Mouse (Mus musculus): ENCODE data around the gene Ccdc13. TPM values are rescaled to one million over a fixed set of nuclear protein-coding genes. Genes with fewer than 3 reads are reported as not detected.
A peak's percentile ranks its signal among the peaks of the same experiment; 100 is the strongest.

Ccdc13 gene
- total RNA-seq, 1 experiment from 2014 or later = 1.3 TPM

- no peak for DNase-seq
Observed at GRCm38 (mm10) chr9:121798887-121799520, 40.3 kb downstream of the Ccdc13 start.

- DNase-seq = no peak
Observed at GRCm38 (mm10) chr9:121797722-121798121, 41.5 kb downstream of the Ccdc13 start.

DNA sequence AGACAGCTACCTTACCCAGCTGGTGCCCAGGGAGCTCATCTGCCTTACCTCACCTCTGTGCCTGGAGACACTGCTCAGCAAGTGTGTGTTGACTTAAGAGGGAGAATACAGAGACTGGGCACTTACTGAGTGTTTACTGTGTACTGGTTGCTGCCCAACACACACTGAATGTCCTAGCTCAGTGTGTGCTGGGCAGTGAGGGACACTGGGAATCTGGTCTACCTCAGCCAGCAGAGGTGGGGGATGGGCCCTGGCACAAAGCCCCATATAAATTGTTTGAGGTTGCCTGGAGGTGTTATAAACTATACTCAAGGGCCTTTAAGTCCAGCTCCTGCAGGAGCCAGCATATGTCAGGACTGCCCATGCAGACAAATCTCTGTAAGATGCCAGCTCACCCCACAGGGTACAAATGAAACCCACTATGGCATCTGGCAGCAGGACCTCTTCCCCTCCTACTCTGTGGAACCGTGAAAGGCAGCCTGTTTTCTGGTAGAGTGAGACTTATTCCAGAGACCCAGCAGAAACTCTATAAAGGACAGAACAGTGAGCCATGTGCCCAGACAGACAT lies 44.2 kb downstream of the Ccdc13 start:
- DNase-seq = no peak

- no peak for DNase-seq
Observed at GRCm38 (mm10) chr9:121791757-121792521, 47.3 kb downstream of the Ccdc13 start, which contains the start of gene Hhatl. Gene Hhatl, minus strand, starts transcription at chr9:121792507.

DNA sequence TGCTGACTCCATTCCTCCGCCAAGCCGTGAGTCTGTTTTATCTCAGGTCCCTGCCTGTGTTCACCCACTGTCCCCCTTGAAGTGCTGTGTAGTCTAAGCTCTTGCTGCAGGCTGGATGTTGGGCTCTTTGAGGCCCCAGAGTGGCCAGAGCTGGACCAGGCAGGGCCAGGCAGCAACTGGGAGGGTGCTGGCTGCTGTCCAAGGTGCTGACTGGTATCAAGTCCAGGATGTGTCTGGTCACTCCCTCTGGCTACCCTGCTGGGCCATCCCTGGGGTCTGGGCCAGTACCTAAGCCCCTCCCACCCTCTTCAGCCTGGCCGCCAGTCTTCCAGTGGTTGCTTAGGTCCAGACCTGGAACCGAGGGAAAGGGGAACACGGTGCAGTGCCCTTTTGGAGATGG lies 48.1 kb downstream of the Ccdc13 start:
- peak; percentile 76 for DNase-seq

DNA sequence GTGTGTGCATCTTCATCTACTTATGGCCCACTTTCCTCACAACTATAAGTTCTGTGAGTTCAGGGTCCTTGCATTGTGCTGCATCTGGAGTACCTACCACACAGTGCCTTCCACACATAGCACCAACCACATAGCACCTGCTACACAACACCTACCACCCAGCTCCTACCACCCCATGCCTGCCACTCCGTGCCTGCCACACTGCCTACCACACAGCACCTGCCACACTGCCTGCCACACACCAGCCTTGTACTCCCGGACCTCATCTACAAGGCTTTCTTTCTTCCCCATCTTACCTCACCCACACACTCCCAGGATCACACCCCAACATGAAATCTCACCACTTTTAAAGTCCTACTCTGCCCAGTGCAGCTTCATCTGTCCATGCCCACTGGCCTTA lies 52.9 kb downstream of the Ccdc13 start:
- DNase-seq = no peak

DNA sequence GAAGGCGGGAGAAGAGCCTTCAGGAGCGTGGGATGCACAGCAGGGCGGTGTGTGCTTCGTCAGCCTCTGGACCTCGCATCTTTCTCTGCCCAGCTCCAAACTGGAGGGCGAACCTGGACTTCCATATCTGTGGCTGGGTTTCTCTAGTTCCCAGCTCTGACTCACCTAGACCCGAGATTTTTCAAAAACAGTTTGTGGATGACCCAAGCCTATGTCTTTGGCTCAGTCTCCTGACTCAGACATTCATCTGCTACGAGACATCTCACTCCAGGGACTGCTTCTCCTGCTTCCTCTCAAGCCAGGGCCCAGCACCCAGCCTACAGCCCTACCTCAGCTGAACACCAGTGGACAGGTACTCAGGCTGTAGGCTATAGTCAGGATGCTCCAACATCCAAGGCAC lies 54.0 kb downstream of the Ccdc13 start:
- DNase-seq = no peak

- no peak for DNase-seq
Observed at GRCm38 (mm10) chr9:121784801-121785200, 54.5 kb downstream of the Ccdc13 start.

- peak; percentile 53 for DNase-seq
Observed at GRCm38 (mm10) chr9:121778066-121778624, 61.1 kb downstream of the Ccdc13 start.

DNA sequence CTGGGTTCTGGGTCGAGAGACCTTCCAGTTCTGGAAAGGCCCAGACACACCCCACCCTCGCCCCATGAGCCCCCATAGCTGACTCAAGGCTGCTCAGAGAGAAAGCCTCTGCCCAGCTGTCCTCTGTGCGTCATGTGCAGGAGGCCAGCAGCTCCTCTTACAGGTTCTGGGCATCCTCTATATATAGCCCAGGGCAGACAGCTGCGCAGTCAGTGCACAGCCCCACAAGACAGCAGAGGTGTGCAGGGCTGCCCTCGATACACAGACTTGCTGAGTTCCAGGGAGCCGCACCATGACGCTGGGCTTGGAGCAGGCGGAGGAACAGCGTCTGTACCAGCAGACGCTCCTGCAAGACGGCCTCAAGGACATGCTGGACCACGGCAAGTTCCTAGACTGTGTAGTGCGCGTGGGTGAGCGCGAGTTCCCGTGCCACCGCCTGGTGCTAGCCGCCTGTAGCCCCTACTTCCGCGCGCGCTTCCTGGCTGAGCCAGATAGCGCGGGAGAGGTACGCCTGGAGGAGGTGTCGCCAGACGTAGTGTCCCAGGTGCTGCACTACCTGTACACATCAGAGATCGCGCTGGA lies 61.7 kb downstream of the Ccdc13 start, which contains the start of gene Klhl40:
Klhl40 (plus strand) TSS at position 124 of the 582 bp plus-strand sequence.
- DNase-seq = no peak

GRCm38 (mm10) chr9:121776511-121776910 lies 62.8 kb downstream of the Ccdc13 start:
- no peak for DNase-seq

DNA sequence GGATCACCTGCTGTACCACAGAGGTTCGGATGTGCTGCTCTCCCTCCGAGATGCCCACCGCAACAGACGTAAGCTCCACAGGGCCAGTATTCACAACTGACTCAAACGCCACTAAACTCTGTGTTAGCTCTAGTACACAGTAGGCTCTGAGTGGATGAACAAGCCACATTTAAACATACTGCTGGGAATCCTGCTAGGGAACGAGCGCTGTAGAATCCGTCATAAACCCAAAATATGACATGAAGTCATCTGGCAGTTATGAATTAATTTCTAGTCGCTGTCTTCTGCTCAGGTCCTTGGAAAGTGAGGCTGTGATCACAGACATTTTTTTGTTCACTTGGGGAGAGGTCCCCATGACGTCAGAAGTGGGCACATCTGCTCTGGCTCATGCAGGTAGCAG lies 63.3 kb downstream of the Ccdc13 start:
- DNase-seq = no peak

- no peak for DNase-seq
Observed at GRCm38 (mm10) chr9:121772412-121772811, 66.8 kb downstream of the Ccdc13 start.

GRCm38 (mm10) chr9:121765166-121765855 lies 74.0 kb downstream of the Ccdc13 start:
- no peak for DNase-seq

GRCm38 (mm10) chr9:121763716-121764115 lies 75.5 kb downstream of the Ccdc13 start:
- peak; percentile 59 for DNase-seq

DNA sequence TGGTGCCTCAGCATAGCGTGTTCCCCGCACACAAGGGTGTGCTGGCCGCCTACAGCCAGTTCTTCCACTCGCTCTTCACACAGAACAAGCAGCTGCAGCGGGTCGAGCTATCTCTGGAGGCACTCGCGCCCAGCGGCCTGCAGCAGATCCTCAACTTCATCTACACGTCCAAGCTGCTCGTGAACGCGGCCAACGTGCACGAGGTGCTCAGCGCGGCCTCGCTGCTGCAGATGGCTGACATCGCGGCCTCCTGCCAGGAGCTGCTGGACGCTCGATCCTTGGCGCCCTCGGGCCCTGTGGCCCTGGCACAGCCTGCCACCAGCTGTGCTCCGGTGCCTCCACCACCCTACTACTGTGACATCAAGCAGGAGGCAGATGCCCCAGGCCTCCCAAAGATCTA lies 76.5 kb downstream of the Ccdc13 start:
- DNase-seq = no peak

- no peak for DNase-seq
Observed at GRCm38 (mm10) chr9:121762248-121762647, 77.0 kb downstream of the Ccdc13 start.

GRCm38 (mm10) chr9:121761787-121762186 lies 77.5 kb downstream of the Ccdc13 start:
- no peak for DNase-seq

- DNase-seq = peak; percentile 60
Observed at GRCm38 (mm10) chr9:121761091-121761665, 78.1 kb downstream of the Ccdc13 start.

GRCm38 (mm10) chr9:121760271-121761090 lies 78.8 kb downstream of the Ccdc13 start:
- DNase-seq = peak; percentile 74
